Mouse (Mus musculus): Measurements from ENCODE around the gene Lrrc4b. TPM values are rescaled to one million over a fixed set of nuclear protein-coding genes. Genes with fewer than 3 reads are reported as not detected.

The Lrrc4b gene
- polyA plus RNA-seq, 1 experiment: 1.4 TPM

- Histone ChIP-seq H3K27ac (ENCODE audit: control insufficient read depth, insufficient read depth, low read length) (no peak overlapping the region), H3K4me1 (replicated peaks; ENCODE audit: control insufficient read depth, insufficient read depth, low read length) (0 out of 2 replicates have a peak, but pooled peaks cover 4% of the 10 kb centered on the region), H3K27me3 (ENCODE audit: control insufficient read depth, insufficient read depth, low read length) (no peaks in the 10 kb centered on the region), H3K4me3 (ENCODE audit: control insufficient read depth, insufficient read depth, low read length) (no peak overlapping the region), H3K36me3 (ENCODE audit: control insufficient read depth, insufficient read depth, low read length) (no peaks in the 10 kb centered on the region)
- no peak for TF ChIP-seq POLR2A (IDR thresholded peaks at IDR 0.05; ENCODE audit: control insufficient read depth, extremely low read depth, insufficient read depth, low read length, poor library complexity)
- no peak for TF ChIP-seq CTCF (IDR thresholded peaks at IDR 0.05; ENCODE audit: borderline replicate concordance, control insufficient read depth, extremely low read depth, insufficient read depth, low read length, poor library complexity)
- DNase-seq: no peak
Observed at GRCm38 (mm10) chr7:44507491-44507890, 78.7 kb downstream of the Lrrc4b start.

Other genes starting within 250 kb of the Lrrc4b start
- gene Klk1b24, start 240.8 kb upstream of the Lrrc4b start, polyA plus RNA-seq (2012; rRNA removed): 0.15 and 0.27 TPM in 2 replicates
- gene Klk1b3, start 230.8 kb upstream of the Lrrc4b start, polyA plus RNA-seq (2012; rRNA removed): 0.75 and 0.97 TPM in 2 replicates
- 0.71 and 1.7 TPM in 2 replicates for gene Klk1b4, start 221.6 kb upstream of the Lrrc4b start, polyA plus RNA-seq (2012; rRNA removed)
- gene Klk1b5, start 213.1 kb upstream of the Lrrc4b start, polyA plus RNA-seq (2012; rRNA removed): 0.18 and 0.44 TPM in 2 replicates
- gene Klk1, start 203.7 kb upstream of the Lrrc4b start, polyA plus RNA-seq (2012; rRNA removed): 21.7 and 27.1 TPM in 2 replicates
- gene Gm36864, start 192.8 kb upstream of the Lrrc4b start, polyA plus RNA-seq (2012; rRNA removed): not detected in 2 replicates
- gene 1700028J19Rik, start 182.3 kb upstream of the Lrrc4b start, polyA plus RNA-seq (2012; rRNA removed): 2.4 and 3.6 TPM in 2 replicates
- gene 2410002F23Rik, start 182.3 kb upstream of the Lrrc4b start, polyA plus RNA-seq (2012; rRNA removed): 173 and 177 TPM in 2 replicates
- gene Acp4, start 171.6 kb upstream of the Lrrc4b start, polyA plus RNA-seq (2012; rRNA removed): 0.16 and 0.24 TPM in 2 replicates
- gene Gm15517, start 167.6 kb upstream of the Lrrc4b start, polyA plus RNA-seq (2012; rRNA removed): 1.1 TPM in 1 of 2 replicates, not detected in the other
- 2.3 and 3.1 TPM in 2 replicates for gene Clec11a, start 122.1 kb upstream of the Lrrc4b start, polyA plus RNA-seq (2012; rRNA removed)
- 1.1 and 1.9 TPM in 2 replicates for gene Shank1, start 118.8 kb upstream of the Lrrc4b start, polyA plus RNA-seq (2012; rRNA removed)
- gene Syt3, start 44.9 kb upstream of the Lrrc4b start, polyA plus RNA-seq (2012; rRNA removed): 2.5 and 2.7 TPM in 2 replicates
- 1.8 and 2.1 TPM in 2 replicates for gene 1700008O03Rik, start 43.2 kb upstream of the Lrrc4b start, polyA plus RNA-seq (2012; rRNA removed)
- 0.32 and 1.6 TPM in 2 replicates for gene Aspdh, start 36.4 kb downstream of the Lrrc4b start, polyA plus RNA-seq (2012; rRNA removed)
- gene Josd2, start 39.0 kb downstream of the Lrrc4b start, polyA plus RNA-seq (2012; rRNA removed): 107 and 142 TPM in 2 replicates
- 378 and 406 TPM in 2 replicates for gene Emc10, start 67.5 kb downstream of the Lrrc4b start, polyA plus RNA-seq (2012; rRNA removed)
- 7.8 and 9.4 TPM in 2 replicates for gene Fam71e1, start 67.6 kb downstream of the Lrrc4b start, polyA plus RNA-seq (2012; rRNA removed)
- 0.53 and 0.55 TPM in 2 replicates for gene Mybpc2, start 95.6 kb downstream of the Lrrc4b start, polyA plus RNA-seq (2012; rRNA removed)
- 40.3 and 43.3 TPM in 2 replicates for gene Spib, start 103.1 kb downstream of the Lrrc4b start, polyA plus RNA-seq (2012; rRNA removed)
- gene Pold1, start 119.8 kb downstream of the Lrrc4b start, polyA plus RNA-seq (2012; rRNA removed): 208 and 235 TPM in 2 replicates
- 302 and 308 TPM in 2 replicates for gene Nr1h2, start 124.9 kb downstream of the Lrrc4b start, polyA plus RNA-seq (2012; rRNA removed)
- 28.0 and 32.0 TPM in 2 replicates for gene Napsa, start 143.4 kb downstream of the Lrrc4b start, polyA plus RNA-seq (2012; rRNA removed)
- gene Kcnc3, start 161.6 kb downstream of the Lrrc4b start, polyA plus RNA-seq (2012; rRNA removed): 0.82 and 1.0 TPM in 2 replicates
- 1.9 and 3.7 TPM in 2 replicates for gene Myh14, start 241.8 kb downstream of the Lrrc4b start, polyA plus RNA-seq (2012; rRNA removed)